Mouse (Mus musculus) 3T3-L1 (cell line): ENCODE results near the gene Pck1.

ENCODE experiments used
- DNase-seq: peaks from one replicate; pipeline ENCODE4 v3.0.0-alpha.2; 2015; ENCODE audit warnings: low read depth, low spot score

Pck1 gene

GRCm38 (mm10) chr2:173148001-173148400 is 4.8 kb upstream of the Pck1 start:
- DNase-seq = no peak

- DNase-seq = no peak
Observed at GRCm38 (mm10) chr2:173151352-173151751, 1.5 kb upstream of the Pck1 start.

- DNase-seq = no peak
Observed at GRCm38 (mm10) chr2:173151784-173152284, 1.0 kb upstream of the Pck1 start.

GRCm38 (mm10) chr2:173153266-173153665 is 418 bp downstream of the Pck1 start:
- no peak for DNase-seq

- DNase-seq = no peak
Observed at GRCm38 (mm10) chr2:173154513-173154912, 1.7 kb downstream of the Pck1 start.

- DNase-seq = no peak
Observed at GRCm38 (mm10) chr2:173154962-173155361, 2.1 kb downstream of the Pck1 start.

- no peak for DNase-seq
Observed at GRCm38 (mm10) chr2:173155907-173156306, 3.1 kb downstream of the Pck1 start.

GRCm38 (mm10) chr2:173156923-173157322 is 4.1 kb downstream of the Pck1 start:
- DNase-seq = no peak

GRCm38 (mm10) chr2:173157376-173157775 is 4.5 kb downstream of the Pck1 start:
- DNase-seq = no peak

- no peak for DNase-seq
Observed at GRCm38 (mm10) chr2:173157871-173158270, 5.0 kb downstream of the Pck1 start.

- no peak for DNase-seq
Observed at GRCm38 (mm10) chr2:173158390-173159055, 5.7 kb downstream of the Pck1 start.

- DNase-seq = peak; percentile 46
Observed at GRCm38 (mm10) chr2:173159354-173160311, 6.8 kb downstream of the Pck1 start.

GRCm38 (mm10) chr2:173163380-173163779 is 10.5 kb downstream of the Pck1 start:
- DNase-seq = no peak

- peak; percentile 45 for DNase-seq
Observed at GRCm38 (mm10) chr2:173164358-173164757, 11.5 kb downstream of the Pck1 start.

- no peak for DNase-seq
Observed at GRCm38 (mm10) chr2:173164946-173165345, 12.1 kb downstream of the Pck1 start.

GRCm38 (mm10) chr2:173165357-173165756 is 12.5 kb downstream of the Pck1 start:
- no peak for DNase-seq

- DNase-seq = no peak
Observed at GRCm38 (mm10) chr2:173168411-173168851, 15.6 kb downstream of the Pck1 start.

- DNase-seq = no peak
Observed at GRCm38 (mm10) chr2:173170081-173170480, 17.2 kb downstream of the Pck1 start.

- DNase-seq = no peak
Observed at GRCm38 (mm10) chr2:173170715-173171114, 17.9 kb downstream of the Pck1 start.

- DNase-seq = no peak
Observed at GRCm38 (mm10) chr2:173171470-173171869, 18.6 kb downstream of the Pck1 start.

- DNase-seq = no peak
Observed at GRCm38 (mm10) chr2:173171956-173172355, 19.1 kb downstream of the Pck1 start.

- no peak for DNase-seq
Observed at GRCm38 (mm10) chr2:173172386-173172785, 19.5 kb downstream of the Pck1 start.
